Mouse (Mus musculus): ENCODE data around the gene Chadl.
A peak's percentile ranks its signal among the peaks of the same experiment; 100 is the strongest.

Gene Chadl

DNA sequence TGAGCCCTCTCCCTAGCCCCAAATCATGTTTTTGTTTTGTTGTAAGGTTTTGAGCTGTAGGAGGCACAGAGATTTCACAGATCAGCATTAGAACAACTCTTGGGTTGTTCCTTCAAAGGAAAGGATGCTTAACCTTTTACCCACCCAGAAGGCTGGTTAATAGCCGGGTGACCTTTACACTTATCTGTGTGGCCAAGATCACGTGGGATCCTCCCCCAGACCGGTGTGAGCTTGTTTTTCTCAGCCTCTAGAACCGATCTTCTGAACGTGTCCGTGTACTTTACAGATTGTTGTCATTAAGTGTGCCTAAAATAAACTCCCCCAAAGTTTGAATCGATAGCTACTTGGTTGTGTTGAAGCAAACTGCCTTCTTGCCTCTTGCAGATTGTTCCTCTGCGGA lies 3.5 kb upstream of the Chadl start:
- no peak for DNase-seq (ENCODE audit: low spot score in 2 of 2)

DNA sequence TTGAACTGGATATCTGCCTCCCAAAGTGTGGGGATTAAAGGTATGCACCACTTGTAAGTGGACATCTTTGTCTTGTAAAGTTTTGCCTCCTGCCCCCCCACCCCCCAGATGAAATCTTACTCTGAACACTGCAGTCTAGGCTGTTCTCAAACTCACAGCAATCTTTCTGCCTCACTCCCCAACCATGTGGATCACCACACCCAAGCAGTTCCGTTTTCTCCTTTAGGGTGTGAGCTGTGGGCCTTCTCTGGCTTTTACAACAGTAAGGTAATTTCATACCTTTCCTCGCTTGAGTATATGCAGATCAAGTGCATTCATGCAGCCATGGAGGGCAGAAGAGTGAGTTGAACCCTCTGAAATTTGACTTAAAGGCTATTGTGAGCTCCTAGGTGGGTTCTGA lies 3.1 kb upstream of the Chadl start:
- no peak for DNase-seq (ENCODE audit: low spot score in 2 of 2)

DNA sequence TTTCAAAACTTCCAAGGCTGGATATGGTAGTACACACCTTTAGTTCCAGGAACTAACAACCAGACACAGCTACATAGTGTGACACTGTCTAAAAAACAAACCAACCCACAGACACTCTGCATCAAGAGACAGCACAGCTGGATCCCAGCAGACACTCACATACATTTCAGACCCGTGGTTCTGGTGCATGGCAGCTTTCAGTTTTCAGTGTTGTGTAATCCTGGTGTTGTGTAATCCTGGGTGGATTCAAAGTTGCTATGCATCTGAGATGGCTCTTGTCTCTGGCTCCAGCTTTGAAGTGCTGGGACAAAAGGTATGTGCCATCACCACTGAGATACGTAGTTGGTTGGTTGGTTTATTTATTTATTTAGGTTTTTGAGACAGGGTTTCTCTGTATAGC lies 1.4 kb upstream of the Chadl start:
- DNase-seq (ENCODE audit: low spot score in 2 of 2), result no peak

DNA sequence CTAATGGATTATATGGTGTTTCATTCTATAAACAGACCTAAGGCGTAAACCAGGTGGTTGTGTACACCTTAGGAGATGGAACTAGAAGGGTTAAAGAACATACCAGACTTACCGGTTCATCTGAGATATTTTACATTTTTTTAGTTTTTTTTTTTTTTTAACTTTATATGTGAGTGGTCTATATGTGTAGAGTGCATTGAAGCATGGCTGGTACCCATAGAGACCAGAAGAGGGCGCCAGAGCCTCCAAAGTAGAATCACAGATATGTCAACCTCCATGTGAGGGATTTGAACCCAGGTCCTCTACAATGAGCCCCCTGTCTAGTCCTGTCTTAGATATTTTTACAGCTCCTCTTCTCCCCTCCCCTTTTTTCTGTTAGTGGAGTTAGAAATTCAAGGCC lies 760 bp upstream of the Chadl start:
- no peak for DNase-seq (ENCODE audit: low spot score in 2 of 2)

DNA sequence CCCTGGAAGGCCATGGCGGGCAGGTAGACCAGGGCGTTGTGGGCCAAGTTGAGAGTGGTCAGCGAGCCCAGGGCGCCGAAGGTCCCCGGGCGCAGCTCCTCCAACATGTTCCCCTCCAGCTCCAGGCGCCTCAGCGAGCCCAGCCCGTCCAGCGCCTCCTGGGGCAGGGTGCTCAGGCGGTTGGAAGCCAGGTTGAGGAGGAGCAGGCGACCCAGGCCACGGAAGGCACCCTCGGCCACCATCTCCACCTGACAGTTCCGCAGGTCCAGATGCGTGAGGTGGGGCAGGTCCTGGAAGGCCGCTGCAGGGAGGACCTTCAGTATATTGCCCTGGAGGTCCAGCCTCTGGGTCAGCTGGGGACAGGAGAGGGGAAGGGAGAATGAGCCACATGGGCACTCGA lies 2.2 kb downstream of the Chadl start:
- no peak for DNase-seq (ENCODE audit: low spot score in 2 of 2)

DNA sequence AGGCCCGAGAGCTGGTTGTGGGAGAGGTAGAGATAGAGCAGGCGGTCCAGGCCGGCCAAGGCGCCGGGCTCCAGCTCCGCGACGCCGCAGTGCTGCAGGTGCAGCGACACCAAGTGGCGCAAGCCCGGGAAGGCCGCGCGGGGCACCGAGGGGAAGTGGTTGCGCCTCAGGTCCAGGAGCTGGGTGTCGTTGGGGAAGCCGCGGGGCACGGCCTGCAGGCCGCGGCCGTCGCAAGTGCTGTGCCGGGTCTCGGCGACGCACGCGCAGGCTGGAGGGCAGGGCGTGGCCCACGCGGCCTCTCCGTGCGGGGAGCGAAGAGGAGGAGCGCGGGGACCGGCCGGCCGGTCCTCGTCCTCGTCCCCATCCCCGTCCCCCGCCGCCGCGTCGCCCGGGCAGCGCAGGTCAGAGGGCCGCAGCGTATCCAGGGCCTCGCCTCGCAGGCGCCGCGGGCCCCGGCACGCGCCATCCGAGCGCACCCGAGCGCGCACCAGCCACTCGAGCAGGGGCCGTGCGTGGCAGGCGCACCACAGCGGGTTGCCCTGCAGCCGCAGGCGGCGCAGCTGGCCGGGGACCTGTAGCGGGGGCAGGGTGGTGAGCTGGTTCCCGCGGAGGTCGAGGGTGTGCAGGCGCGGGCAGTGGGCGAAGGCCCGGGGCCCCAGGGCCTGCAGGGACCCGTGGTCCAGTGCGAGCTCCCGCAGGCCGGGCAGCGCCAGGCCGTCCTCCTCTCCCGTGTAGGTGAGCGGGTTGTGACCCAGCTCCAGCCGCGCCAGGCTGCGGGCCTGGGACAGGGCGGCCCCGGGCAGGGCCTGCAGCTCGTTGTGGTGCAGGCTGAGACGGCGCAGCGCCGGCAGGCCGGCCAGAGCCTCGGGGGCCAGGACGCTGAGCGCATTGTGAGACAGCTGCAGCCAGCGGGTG lies 2.9 kb downstream of the Chadl start:
- peak; percentile 53 to 71 for DNase-seq (ENCODE audit: low spot score in 2 of 2)

DNA sequence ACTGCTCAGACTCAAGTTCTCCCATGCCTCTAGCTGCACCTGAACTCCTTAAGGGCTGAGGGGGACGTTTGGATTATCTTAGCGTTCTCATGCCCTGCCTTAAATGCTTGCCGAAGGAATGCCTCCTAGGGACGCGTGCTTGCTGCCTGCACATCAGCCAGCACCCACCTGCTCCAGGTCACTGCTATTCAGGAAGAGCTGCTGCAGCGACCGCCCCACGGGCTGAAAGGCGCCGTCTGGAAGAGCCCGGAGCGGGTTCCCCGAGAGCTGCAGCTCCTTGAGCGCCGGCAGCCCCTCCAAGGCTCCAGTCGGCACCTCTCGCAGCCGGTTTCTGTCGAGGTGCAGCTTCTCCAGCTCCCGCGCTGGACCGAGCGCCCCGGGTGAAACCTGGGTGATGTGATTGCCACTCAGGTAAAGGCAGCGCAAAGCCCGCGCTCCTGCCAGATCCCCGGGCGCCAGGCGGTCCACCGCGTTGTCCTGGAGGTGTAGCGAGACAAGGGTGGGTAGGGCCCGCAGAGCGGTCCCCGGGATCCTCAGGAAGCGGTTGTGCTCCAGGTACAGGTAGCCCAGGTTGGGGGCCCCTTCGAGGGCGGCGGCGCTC lies 3.6 kb downstream of the Chadl start:
- no peak for DNase-seq (ENCODE audit: low spot score in 2 of 2)

DNA sequence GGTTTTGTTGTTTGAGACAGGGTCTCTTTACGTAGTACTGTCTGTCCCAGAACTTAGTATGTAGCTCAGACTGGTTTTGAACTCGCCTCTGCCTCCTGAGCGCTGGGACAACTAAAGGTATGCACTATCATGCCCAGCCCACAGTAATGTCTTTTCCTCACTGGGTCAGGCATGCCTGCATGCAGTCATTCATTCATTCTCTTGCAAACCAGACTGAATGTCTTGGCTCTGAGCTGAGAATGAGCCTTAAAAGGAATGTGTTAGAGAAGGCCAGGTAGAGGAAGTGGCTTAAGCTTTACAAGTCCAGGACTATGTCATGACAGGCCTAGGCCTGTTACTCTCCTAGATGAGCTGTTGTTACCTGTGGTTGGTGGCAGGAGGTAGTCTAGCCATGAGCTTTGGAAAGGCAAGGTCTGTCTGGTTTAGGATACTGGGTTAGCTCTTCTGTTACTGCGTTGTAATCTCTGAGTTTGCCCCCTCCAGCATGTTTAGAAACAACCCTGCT lies 16.7 kb downstream of the Chadl start:
- DNase-seq (ENCODE audit: low spot score in 2 of 2), result no peak

DNA sequence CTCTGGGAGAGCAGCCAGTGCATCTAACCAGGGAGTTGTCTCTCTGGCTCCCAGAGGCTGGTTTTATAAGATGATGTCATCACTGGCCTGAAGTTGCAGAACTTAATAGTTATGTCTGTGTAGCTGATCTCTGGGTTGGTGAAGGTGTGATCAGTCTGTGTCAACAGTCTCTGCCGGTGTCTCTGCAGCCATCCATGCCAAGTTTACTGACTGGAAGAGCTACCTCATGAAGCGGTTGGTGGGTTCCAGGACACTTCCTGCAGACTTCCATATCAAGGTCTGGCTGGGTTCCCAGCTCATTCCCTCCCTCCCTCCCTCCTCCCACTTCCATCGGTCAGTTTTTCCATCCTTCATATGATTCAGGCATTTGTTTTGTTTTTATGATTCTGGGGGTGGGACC lies 20.4 kb downstream of the Chadl start:
- DNase-seq (ENCODE audit: low spot score in 2 of 2), result no peak

DNA sequence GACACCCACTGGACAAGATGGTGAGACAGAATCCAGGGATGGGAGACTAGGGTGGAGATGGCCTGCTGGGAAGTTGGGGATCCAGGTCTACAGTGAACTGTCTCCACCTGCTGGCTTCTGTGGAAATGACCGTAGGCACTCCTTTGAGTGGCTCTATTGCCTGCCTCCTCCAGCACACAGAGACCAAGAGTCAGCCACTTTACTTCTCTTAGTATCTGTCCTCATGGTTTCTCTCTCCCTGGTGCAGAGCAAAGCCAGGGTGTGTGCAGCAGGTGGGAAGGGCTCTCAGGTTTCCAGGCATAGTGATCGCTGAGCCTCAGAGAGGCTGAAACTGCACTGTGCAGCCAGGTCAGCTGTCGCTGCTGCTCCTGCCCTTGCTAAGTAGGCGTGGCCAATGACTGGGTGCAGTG lies 26.9 kb downstream of the Chadl start:
- DNase-seq (ENCODE audit: low spot score in 2 of 2), result peak in 1 of 2 experiments; percentile 32

DNA sequence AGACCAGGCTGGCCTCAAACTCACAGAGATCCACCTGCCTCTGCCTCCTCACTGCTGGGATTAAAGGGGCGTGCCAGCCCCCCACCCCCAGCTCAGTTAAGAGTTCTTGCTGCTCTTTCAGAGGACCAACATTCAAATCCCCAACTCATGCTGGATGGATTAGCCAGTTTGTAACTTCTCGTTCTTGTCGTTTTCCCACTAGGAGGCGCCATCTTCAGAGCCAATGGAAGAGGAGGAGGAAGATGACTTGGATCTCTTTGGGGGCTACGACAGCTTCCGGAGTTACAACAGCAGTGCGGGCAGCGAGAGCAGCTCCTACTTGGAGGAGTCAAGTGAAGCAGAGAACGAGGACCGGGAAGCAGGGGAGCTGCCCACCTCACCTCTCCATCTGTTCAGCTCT lies 30.1 kb downstream of the Chadl start:
- no peak for DNase-seq (ENCODE audit: low spot score in 2 of 2)

DNA sequence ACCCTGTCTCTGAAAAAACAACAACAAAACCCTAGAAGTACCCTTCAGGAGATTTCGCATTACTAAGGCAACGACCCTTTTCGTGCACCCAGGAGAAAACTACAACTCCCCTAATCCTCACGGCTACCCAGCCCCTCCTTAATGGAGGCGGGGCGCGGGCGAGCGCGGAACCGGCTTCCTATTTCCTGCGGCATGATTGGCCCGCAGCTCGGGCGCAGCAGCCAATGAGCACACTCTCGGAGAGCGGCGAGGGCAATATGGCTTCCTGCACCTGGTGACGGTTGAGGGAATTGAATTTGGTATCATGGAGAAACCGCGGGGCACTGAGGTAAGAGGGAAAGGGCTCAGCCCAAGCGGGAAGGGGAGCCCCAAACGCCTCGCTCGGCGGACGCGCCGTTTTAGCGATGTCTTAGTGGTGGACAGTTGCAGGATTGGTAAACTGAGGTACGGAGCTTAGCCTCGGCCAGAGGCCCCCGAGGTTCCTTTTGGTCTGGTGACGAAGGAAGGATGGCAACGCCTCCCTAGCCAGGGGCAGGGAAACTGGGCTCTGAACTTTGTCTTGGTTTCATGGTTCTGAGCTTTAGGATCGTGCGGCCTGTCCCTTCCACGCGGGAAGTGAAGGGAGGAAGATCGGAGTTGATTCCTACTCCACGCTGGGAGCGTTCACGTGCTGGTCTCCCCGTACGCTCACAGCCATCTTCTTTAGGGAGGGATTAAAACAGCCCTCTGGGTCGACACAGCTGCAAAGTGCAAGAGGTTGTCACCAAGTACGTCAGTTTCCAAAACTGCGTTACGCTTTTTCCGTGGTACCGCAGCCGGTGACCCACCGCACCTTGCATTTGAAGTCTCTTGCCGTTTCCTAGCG lies 33.2 kb downstream of the Chadl start, which contains the start of gene L3mbtl2:
Gene L3mbtl2, plus strand, starts transcription at position 193 of the 865 bp plus-strand sequence.
- peak; percentile 85 to 90 for DNase-seq (ENCODE audit: low spot score in 2 of 2)

DNA sequence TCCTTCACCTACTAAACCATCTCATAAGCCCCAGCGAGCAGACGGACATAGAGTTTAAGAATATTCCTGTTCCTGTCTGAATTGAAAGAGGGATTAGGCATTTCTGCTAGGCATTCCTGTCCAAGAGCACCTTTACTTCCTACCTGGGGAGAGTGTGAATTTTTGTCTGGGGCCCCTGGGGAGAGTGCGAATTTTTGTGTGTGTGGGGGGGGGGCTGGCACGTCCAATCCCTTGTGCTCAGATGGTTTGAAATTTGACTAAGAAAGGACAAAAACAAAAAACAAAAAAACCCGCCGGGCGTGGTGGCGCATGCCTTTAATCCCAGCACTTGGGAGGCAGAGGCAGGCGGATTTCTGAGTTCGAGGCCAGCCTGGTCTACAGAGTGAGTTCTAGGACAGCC lies 33.8 kb downstream of the Chadl start:
- no peak for DNase-seq (ENCODE audit: low spot score in 2 of 2)

DNA sequence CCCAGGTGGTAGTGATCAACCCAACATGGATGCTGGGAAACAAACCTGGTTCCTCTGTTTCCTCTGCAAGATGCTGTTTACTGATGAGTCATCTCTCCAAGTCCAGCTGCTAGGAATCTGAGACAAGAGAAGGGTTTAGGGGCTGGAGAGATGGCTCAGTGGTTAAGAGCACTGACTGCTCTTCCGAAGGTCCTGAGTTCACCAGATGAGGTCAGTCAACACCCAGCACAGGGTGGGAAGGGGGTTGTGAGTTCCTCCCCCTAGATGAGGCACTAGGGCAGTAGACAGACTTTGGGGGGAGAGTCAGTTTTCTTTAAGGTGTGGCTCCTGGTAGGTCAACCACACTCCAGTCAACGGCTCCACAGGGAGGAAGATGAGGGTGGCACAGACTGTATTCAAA lies 35.4 kb downstream of the Chadl start:
- DNase-seq (ENCODE audit: low spot score in 2 of 2), result no peak

DNA sequence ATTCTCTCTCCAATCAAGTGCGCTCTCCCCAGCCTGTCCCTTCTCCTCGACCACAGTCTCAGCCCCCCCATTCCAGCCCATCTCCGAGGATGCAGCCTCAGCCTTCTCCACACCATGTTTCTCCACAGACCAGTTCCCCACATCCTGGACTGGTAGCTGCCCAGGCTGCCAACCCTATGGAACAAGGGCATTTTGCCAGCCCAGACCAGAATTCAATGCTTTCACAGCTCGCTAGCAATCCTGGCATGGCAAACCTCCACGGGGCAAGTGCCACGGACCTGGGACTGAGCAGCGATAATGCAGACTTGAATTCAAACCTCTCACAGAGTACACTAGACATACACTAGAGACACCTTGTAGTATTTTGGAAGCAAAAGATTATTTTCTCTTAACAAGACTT lies 46.5 kb downstream of the Chadl start:
- DNase-seq (ENCODE audit: low spot score in 2 of 2), result no peak

DNA sequence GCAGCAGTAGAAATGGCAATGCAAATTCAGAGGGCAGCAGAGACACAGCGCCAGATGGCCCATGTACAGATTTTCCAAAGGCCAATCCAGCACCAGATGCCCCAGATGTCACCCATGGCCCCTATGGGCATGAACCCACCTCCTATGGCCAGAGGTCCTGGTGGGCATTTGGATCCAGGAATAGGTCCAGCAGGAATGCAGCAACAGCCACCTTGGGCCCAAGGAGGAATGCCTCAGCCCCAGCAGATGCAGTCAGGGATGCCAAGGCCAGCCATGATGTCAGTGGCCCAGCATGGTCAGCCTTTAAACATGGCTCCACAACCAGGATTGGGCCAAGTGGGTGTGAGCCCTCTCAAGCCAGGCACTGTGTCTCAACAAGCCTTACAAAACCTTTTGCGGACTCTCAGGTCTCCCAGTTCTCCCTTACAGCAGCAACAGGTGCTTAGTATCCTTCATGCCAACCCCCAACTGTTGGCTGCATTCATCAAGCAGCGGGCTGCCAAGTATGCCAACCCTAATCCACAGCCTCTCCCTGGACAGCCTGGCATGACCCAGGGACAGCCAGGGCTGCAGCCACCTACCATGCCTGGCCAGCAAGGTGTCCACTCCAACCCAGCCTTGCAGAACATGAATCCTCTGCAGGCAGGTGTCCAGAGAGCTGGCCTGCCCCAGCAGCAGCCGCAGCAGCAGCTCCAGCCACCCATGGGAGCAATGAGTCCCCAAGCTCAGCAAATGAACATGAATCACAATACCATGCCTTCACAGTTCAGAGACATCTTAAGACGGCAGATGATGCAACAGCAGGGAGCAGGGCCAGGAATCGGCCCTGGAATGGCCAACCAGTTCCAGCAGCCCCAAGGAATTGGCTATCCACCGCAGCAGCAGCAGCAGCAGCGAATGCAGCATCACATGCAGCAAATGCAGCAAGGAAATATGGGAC lies 47.3 kb downstream of the Chadl start:
- DNase-seq (ENCODE audit: low spot score in 2 of 2), result no peak
